Mouse (Mus musculus): Measurements from ENCODE around the gene Gm28308. TPM values are rescaled to one million over a fixed set of nuclear protein-coding genes. Genes with fewer than 3 reads are reported as not detected.

The Gm28308 gene
- polyA plus RNA-seq, 1 experiment, result not detected

DNA sequence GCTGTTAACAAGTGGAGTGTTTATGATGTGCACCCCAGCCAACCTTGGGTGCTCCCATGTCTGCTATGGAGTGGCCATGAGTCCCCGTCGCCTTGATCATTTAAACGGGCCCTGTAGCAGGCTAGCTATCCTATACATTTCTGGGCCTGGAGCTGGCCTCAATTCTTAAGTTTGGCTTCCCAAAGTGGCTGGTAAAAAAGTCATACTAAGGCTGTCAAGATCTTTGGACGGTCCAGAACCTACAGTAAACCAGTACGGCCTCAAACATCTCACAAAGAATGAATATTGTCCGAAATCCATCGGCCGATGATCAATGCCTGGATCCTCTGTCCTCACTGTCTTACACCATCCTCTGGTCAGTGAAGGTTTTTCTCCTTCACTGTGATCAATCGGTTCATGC lies 22.1 kb upstream of the Gm28308 start:
- TF ChIP-seq TAL1 (IDR thresholded peaks at IDR 0.05; ENCODE audit: low read length), result no peak
- no peak for TF ChIP-seq GATA1 (IDR thresholded peaks at IDR 0.05; ENCODE audit: low read length)
- H3K27me3 ChIP-seq (ENCODE audit: control insufficient read depth), result peaks cover 100% of the 10 kb centered on the region

DNA sequence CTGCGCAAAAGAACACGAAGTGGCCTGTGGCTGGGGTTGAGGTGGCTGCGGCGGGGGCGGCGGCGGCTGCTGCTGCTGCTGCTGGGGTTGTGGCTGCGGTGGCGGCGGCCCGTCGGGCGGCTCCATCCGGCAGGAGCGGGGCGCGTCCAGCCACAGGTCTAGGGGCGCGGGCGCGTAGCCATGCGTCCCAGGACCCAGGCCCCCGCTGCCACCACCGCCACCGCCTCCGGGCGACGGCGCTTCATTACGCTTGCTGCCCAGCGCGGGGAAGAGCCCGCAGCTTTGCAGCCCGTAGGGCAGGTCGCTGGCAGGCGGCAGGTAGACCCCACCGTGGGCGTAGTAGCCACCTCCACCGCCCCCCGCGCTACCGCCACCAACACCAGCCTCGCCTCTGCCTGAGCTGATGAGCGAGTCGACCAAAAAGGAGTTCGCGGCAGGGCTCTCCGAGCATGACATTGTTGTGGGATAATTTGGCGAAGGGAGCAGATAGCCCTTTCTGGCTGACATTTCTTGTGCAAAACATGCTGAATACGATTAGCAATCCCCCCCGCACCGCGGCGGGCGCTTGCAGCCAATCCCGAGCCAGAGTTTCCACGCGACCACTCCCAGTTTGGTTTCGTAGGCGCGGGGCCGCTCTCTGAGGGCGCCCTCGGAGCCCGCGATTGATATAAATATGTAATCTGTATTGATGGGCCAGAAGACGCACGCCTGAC lies 21.4 kb upstream of the Gm28308 start:
- Histone ChIP-seq H3K9me3 (ENCODE audit: control insufficient read depth, low read length) (no peaks in the 10 kb centered on the region; the same call in 1 of the 2 replicates), H3K4me1 (ENCODE audit: control insufficient read depth) (no peaks in the 10 kb centered on the region), H3K36me3 (ENCODE audit: control insufficient read depth) (no peaks in the 10 kb centered on the region), H3K4me3 (replicated peaks) (no peak overlapping the region), H3K27me3 (ENCODE audit: control insufficient read depth) (peaks cover 100% of the 10 kb centered on the region)
- TF ChIP-seq TAL1 (IDR thresholded peaks at IDR 0.05; ENCODE audit: low read length) (no peak), GATA1 (IDR thresholded peaks at IDR 0.05; ENCODE audit: low read length) (no peak)

More for the DNA sequence above, 22.1 kb upstream of the Gm28308 start:
- Histone ChIP-seq H3K36me3 (ENCODE audit: control insufficient read depth) (no peaks in the 10 kb centered on the region), H3K4me3 (replicated peaks) (no peak overlapping the region), H3K9me3 (ENCODE audit: control insufficient read depth, low read length) (no peaks in the 10 kb centered on the region; the same call in 1 of the 2 replicates), H3K4me1 (ENCODE audit: control insufficient read depth) (no peaks in the 10 kb centered on the region)

- Histone ChIP-seq H3K4me3 (replicated peaks) (no peak overlapping the region), H3K27me3 (ENCODE audit: control insufficient read depth) (peaks cover 100% of the 10 kb centered on the region), H3K9me3 (ENCODE audit: control insufficient read depth, low read length) (no peaks in the 10 kb centered on the region; the same call in 1 of the 2 replicates), H3K36me3 (ENCODE audit: control insufficient read depth) (no peaks in the 10 kb centered on the region), H3K4me1 (ENCODE audit: control insufficient read depth) (no peaks in the 10 kb centered on the region)
- TF ChIP-seq GATA1 (IDR thresholded peaks at IDR 0.05; ENCODE audit: low read length), result no peak
- no peak for TF ChIP-seq TAL1 (IDR thresholded peaks at IDR 0.05; ENCODE audit: low read length)
These were observed 20.6 kb upstream of the Gm28308 start for GRCm38 (mm10) chr6:52233546-52234427.

DNA sequence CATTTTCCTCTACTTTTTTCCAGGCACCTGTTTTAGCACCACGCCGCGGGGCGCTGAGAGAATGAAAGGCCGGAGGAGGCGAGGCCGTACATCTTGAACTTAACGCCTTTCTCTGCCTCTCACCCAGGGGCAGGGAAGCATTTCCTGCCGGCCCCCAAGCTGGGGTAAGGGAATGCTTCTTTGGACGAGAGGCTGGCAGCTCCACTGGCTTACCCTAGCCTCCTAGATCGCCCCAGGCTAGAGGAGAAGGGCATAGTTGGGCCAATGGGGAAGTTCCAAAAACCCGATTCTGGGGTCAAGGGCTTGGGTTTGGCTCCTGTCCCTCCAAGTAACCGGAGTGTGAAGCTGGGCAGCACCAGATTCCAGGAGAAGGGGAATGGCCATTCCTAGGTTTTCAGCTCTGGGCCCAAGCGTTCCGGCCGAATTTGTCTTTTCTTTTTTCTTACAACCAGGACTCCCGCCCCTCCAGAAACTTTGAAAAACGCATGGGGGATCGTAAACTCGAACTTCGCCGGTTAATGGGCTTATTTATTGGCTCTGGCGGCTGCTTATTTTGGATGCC lies 19.9 kb upstream of the Gm28308 start:
- Histone ChIP-seq H3K4me3 (replicated peaks) (no peak overlapping the region), H3K36me3 (ENCODE audit: control insufficient read depth) (no peaks in the 10 kb centered on the region), H3K27me3 (ENCODE audit: control insufficient read depth) (peaks cover 100% of the 10 kb centered on the region), H3K4me1 (ENCODE audit: control insufficient read depth) (no peaks in the 10 kb centered on the region), H3K9me3 (ENCODE audit: control insufficient read depth, low read length) (no peaks in the 10 kb centered on the region; the same call in 1 of the 2 replicates)
- TF ChIP-seq TAL1 (IDR thresholded peaks at IDR 0.05; ENCODE audit: low read length) (no peak), GATA1 (IDR thresholded peaks at IDR 0.05; ENCODE audit: low read length) (no peak)

- no peaks in the 10 kb centered on the region for H3K36me3 ChIP-seq (ENCODE audit: control insufficient read depth)
- no peak overlapping the region for H3K4me3 ChIP-seq (replicated peaks)
- peaks cover 100% of the 10 kb centered on the region for H3K27me3 ChIP-seq (ENCODE audit: control insufficient read depth)
- TF ChIP-seq TAL1 (IDR thresholded peaks at IDR 0.05; ENCODE audit: low read length), result no peak
- no peak for TF ChIP-seq GATA1 (IDR thresholded peaks at IDR 0.05; ENCODE audit: low read length)
- no peaks in the 10 kb centered on the region for H3K4me1 ChIP-seq (ENCODE audit: control insufficient read depth)
- H3K9me3 ChIP-seq (ENCODE audit: control insufficient read depth, low read length), result no peaks in the 10 kb centered on the region; the same call in 1 of the 2 replicates
These were observed 19.4 kb upstream of the Gm28308 start for GRCm38 (mm10) chr6:52232568-52232965.

DNA sequence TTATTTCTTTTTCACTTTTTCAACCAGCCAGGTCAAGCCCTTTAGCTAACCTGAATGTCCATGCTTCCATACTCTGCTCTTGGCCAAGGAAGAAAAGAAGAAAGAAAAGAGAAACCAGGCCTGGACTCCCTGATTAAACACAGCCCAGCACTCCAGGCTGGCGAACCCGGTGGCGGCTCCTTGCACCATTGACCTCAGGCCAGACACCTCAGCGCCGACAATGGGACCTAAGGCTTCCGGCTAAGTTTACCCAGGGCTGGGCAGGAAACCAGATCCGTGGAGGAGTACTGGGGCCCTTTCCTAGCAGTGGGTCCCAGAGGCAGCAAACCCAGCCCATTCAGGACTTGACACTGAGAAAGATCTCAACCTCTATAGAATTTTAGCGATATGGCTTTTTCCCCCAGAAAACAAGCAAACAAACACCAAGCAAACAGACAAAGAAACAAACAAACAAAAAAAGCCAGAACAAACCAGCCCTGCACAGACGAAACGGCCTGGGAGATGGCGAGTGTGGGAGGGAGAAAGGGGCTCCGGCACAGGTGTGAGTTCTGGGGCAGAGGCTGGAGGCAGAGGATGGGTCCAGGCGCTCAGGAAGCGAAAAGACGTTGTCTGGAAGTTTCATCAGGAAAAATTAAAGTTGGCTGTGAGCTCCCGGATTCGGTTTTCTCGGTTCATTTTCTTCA lies 18.9 kb upstream of the Gm28308 start:
- no peaks in the 10 kb centered on the region for H3K4me1 ChIP-seq (ENCODE audit: control insufficient read depth)
- peaks cover 100% of the 10 kb centered on the region for H3K27me3 ChIP-seq (ENCODE audit: control insufficient read depth)

DNA sequence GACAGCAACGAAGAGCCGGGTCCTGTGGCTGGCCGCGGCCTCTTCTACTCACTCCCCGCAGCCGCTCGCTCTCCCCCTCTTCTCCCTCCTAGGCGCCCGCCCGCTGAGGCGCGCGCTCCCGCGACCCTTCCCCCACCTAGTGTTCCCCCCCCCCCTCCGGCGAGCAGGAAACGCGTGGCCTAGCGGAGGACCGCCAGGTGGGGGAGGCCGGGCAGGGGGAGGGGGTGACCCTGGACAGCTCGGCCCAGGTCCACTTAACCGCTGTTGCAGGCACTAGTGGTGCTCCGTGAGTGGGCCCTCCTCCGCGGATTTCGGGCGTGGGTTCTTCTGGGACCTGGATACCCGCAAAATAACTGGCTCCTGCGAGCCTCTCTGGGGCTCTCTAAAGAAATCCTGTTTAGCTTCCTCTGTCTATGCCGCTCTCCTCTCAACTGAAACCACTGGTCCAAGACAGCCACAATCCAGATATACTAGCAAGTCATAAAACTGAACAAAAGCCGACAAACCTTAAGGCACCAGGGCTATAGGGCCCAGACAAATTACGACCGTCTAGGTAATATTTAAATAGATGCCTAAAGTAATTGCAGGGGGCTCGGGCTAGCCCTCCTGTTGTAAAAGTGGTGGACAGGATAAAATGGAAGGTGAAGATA lies 17.5 kb upstream of the Gm28308 start, which contains the start of gene Hoxa9:
Gene Hoxa9 (minus strand): TSS at position 574 of the 650 bp plus-strand sequence.
- peaks cover 2% of the 10 kb centered on the region for H3K9me3 ChIP-seq (ENCODE audit: control insufficient read depth, low read length)
- no peaks in the 10 kb centered on the region for H3K36me3 ChIP-seq (ENCODE audit: control insufficient read depth)
- peaks cover 100% of the 10 kb centered on the region for H3K27me3 ChIP-seq (ENCODE audit: control insufficient read depth)
- H3K4me3 ChIP-seq (replicated peaks), result no peak within 1 kb of the TSS
- H3K4me1 ChIP-seq (ENCODE audit: control insufficient read depth), result no peaks in the 10 kb centered on the region
- TF ChIP-seq GATA1 (IDR thresholded peaks at IDR 0.05; ENCODE audit: low read length) (no peak), TAL1 (IDR thresholded peaks at IDR 0.05; ENCODE audit: low read length) (no peak)

More for the DNA sequence above, 18.9 kb upstream of the Gm28308 start:
- H3K9me3 ChIP-seq (ENCODE audit: control insufficient read depth, low read length), result no peaks in the 10 kb centered on the region; the same call in 1 of the 2 replicates
- no peak overlapping the region for H3K4me3 ChIP-seq (replicated peaks)
- no peaks in the 10 kb centered on the region for H3K36me3 ChIP-seq (ENCODE audit: control insufficient read depth)
- no peak for TF ChIP-seq TAL1 (IDR thresholded peaks at IDR 0.05; ENCODE audit: low read length)
- no peak for TF ChIP-seq GATA1 (IDR thresholded peaks at IDR 0.05; ENCODE audit: low read length)
